Mouse (Mus musculus): ENCODE measurements at regions not wholly inside any gene's neighbourhood (a gene's known extent, or its start where the extent isn't known, plus 50 kb on each side); places are given as distances from the start of the nearest gene placed in this dataset.

- no peak for DNase-seq
Observed at GRCm38 (mm10) chr14:98728863-98729262, 265.3 kb downstream of the Rpl36a-ps1 start.

GRCm38 (mm10) chr14:98722481-98722880 is 271.6 kb downstream of the Rpl36a-ps1 start:
- no peak for DNase-seq

- no peak for DNase-seq
Observed at GRCm38 (mm10) chr14:98721033-98721432, 273.1 kb downstream of the Rpl36a-ps1 start.

GRCm38 (mm10) chr14:98708045-98708444 is 286.1 kb downstream of the Rpl36a-ps1 start:
- DNase-seq, result no peak

- no peak for DNase-seq
Observed at GRCm38 (mm10) chr14:98707574-98707973, 286.5 kb downstream of the Rpl36a-ps1 start.

- DNase-seq, result no peak
Observed at GRCm38 (mm10) chr14:98703289-98703688, 290.8 kb downstream of the Rpl36a-ps1 start.

- no peak for DNase-seq
Observed at GRCm38 (mm10) chr14:98656533-98656932, 337.6 kb downstream of the Rpl36a-ps1 start.

- no peak for DNase-seq
Observed at GRCm38 (mm10) chr14:98654191-98654809, 339.8 kb downstream of the Rpl36a-ps1 start.

- DNase-seq, result no peak
Observed at GRCm38 (mm10) chr14:98651221-98651620, 342.9 kb downstream of the Rpl36a-ps1 start.

- no peak for DNase-seq
Observed at GRCm38 (mm10) chr14:98650520-98650919, 343.6 kb downstream of the Rpl36a-ps1 start.

GRCm38 (mm10) chr14:98647614-98648013 is 346.5 kb downstream of the Rpl36a-ps1 start:
- DNase-seq, result no peak

GRCm38 (mm10) chr14:98643756-98644155 is 350.4 kb downstream of the Rpl36a-ps1 start:
- no peak for DNase-seq

- DNase-seq, result no peak
Observed at GRCm38 (mm10) chr14:98642661-98643331, 351.3 kb downstream of the Rpl36a-ps1 start.

- no peak for DNase-seq
Observed at GRCm38 (mm10) chr14:98629026-98629425, 365.1 kb downstream of the Rpl36a-ps1 start.

- no peak for DNase-seq
Observed at GRCm38 (mm10) chr14:98626476-98626875, 367.6 kb downstream of the Rpl36a-ps1 start.

- no peak for DNase-seq
Observed at GRCm38 (mm10) chr14:98625867-98626266, 368.3 kb downstream of the Rpl36a-ps1 start.

GRCm38 (mm10) chr14:98605772-98606171 is 388.3 kb downstream of the Rpl36a-ps1 start:
- no peak for DNase-seq

- DNase-seq, result no peak
Observed at GRCm38 (mm10) chr14:98596252-98596651, 397.9 kb downstream of the Rpl36a-ps1 start.

- DNase-seq, result no peak
Observed at GRCm38 (mm10) chr14:98589846-98590245, 404.3 kb downstream of the Rpl36a-ps1 start.

GRCm38 (mm10) chr14:98571644-98572043 is 402.1 kb upstream of the Dach1 start:
- DNase-seq, result no peak

- no peak for DNase-seq
Observed at GRCm38 (mm10) chr14:98562002-98562401, 392.4 kb upstream of the Dach1 start.

- DNase-seq, result no peak
Observed at GRCm38 (mm10) chr14:98539792-98540191, 370.2 kb upstream of the Dach1 start.

- no peak for DNase-seq
Observed at GRCm38 (mm10) chr14:98538267-98538666, 368.7 kb upstream of the Dach1 start.

GRCm38 (mm10) chr14:98533600-98533999 is 364.0 kb upstream of the Dach1 start:
- no peak for DNase-seq

- DNase-seq, result no peak
Observed at GRCm38 (mm10) chr14:98520966-98521365, 351.4 kb upstream of the Dach1 start.
